Mouse (Mus musculus) megakaryocyte-erythroid progenitor cell, adult 5-6 weeks (primary cell): ENCODE data around the gene Qk. TPM values are rescaled to one million over a fixed set of nuclear protein-coding genes. Genes with fewer than 3 reads are reported as not detected.
A peak's percentile ranks its signal among the peaks of the same experiment; 100 is the strongest.

Experiments
- ATAC-seq: replicated peaks from 2 replicates; pipeline ENCODE4 v1.8.0; 2016; ENCODE audit warnings: mild to moderate bottlenecking, inconsistent platforms; ENCODE audit not compliant: severe bottlenecking, poor library complexity, low FRiP score, low TSS enrichment
- total RNA-seq, 2 experiments: library from RNA; stranded (forward) in 1 of 2; stranded (reverse) in 1 of 2; fragments of 200-1000, 215-1000 nt in 1 of 2; fragments of >200 nt in 1 of 2; fragmentation: Nextera tagmentation in 1 of 2; gene quantifications; 2 replicates each; pipeline ENCODE4 v1.2.3; 2014 to 2017

The Qk gene
- total RNA-seq, 2 experiments from 2014 or later, result 57.6 to 96.3 TPM

DNA sequence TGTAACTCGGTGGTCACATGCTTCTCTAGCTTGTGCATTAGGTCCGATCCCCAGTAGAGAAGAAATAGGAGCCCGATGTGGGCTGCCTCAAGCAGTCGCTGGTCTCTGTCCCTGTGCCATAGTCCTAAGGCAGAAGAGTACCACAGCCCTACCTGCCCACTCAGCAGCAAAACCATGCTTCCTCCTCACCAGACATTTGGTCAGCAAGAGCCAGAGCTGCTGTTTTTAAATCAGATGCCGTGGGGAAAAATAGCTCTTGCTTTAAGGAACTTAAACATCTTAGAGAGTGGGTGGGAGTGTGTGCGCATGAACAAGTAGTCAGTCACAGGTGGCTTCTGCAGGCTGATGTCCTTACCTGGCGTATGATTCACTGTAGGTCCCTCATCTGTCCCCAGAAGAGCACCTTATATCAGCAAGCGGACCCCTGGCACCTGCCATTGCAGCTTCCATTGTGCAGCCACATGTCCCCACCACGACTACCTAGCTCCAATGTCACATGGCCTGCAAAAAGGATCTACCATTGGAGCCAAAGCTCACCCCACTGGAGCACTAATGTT is 9.0 kb upstream of the Qk start:
- ATAC-seq, result no peak

- no peak for ATAC-seq
Observed at GRCm38 (mm10) chr17:10327584-10328210, 8.0 kb upstream of the Qk start.

- ATAC-seq, result no peak
Observed at GRCm38 (mm10) chr17:10326596-10327045, 7.0 kb upstream of the Qk start.

GRCm38 (mm10) chr17:10325921-10326320 is 6.3 kb upstream of the Qk start:
- ATAC-seq, result no peak

- ATAC-seq, result no peak
Observed at GRCm38 (mm10) chr17:10321754-10322153, 2.1 kb upstream of the Qk start.

- no peak for ATAC-seq
Observed at GRCm38 (mm10) chr17:10321092-10321491, 1.4 kb upstream of the Qk start.

- no peak for ATAC-seq
Observed at GRCm38 (mm10) chr17:10320456-10320790, 769 bp upstream of the Qk start.

- ATAC-seq, result no peak
Observed at GRCm38 (mm10) chr17:10319431-10319684, 296 bp downstream of the Qk start.

- ATAC-seq, result peak; percentile 66
Observed at GRCm38 (mm10) chr17:10318561-10319430, 858 bp downstream of the Qk start.

GRCm38 (mm10) chr17:10317981-10318551 is 1.6 kb downstream of the Qk start:
- peak; percentile 61 for ATAC-seq

DNA sequence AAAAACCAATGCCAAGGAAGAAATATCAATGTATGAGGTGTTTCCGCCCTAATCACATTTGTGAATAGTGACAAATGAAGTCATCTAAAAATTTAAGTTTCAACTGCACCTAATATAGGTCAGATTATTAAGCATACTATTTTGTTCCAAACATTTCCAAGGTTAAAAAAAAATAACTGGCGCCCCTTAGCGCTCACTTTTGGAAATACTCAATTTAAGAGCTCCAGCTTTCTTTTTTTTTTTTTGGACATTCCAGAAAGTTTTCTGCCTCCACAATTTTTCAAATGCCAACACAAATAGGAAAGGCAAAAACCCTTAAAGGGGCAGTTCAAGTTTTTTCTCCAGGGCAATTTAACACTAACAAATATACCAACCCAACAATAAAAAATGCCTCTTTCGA is 2.5 kb downstream of the Qk start:
- ATAC-seq, result no peak

GRCm38 (mm10) chr17:10316446-10316845 is 3.2 kb downstream of the Qk start:
- no peak for ATAC-seq

DNA sequence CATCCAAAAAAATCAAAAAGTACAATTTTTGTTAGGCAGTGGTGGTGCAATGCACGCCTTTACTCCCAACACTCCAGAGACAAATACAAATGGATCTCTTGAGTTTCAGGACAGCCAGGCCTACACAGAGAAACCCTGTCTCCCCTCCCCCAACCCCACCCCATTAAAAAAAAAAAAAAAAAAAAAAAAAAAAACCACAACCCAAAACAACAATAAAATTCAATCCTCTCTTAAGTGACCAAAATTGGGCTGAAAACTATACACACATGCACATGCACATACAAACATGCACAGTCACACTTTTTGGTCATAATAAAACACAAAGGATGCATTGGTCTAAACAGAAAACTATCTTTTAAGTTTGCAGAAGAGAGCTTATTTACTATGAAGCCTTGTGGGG is 9.6 kb downstream of the Qk start:
- no peak for ATAC-seq

- ATAC-seq, result no peak
Observed at GRCm38 (mm10) chr17:10309135-10309623, 10.5 kb downstream of the Qk start.

- ATAC-seq, result no peak
Observed at GRCm38 (mm10) chr17:10306424-10306823, 13.2 kb downstream of the Qk start.

GRCm38 (mm10) chr17:10304001-10304400 is 15.7 kb downstream of the Qk start:
- 0 out of 2 replicates have a peak, but pooled peaks have one; percentile 21 for ATAC-seq

DNA sequence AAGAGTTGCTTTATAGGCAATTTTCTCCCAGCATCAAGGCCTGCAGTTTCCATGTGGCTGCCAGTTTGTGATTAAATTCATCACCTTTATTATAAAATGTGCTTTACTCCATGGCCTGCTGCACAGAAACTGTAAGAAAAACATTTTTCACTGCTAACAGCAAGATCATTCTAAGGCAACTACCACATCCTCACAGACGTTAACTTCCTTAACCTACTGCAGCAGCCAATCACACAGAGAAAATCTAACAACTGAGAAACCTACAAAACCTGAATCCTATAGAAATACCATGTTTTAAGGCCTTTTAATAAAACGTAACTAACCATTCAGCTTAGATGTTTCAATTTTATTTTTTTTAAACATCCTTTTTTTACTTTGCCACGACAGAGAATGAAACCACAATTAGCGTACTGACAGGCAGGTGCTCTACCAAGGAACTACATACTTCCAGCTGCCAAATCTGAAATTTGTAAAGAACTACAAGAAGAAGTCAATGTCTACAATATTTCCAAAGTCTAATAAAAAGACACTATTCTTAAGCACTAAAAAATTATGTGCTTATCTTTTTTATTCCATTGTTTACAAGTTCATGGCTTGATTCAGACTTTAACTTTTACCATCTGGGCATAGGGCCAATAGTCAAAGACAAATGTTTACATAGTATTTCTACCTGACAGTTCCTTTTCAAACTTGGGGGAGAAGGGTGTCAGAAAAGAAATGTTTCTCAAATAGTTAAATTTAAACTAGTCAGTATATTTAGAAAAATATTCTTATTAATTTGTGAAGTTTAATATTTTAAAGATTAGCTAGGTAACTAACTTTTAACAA is 18.5 kb downstream of the Qk start:
- ATAC-seq, result peak; percentile 37; the same call in 1 of the 2 replicates

DNA sequence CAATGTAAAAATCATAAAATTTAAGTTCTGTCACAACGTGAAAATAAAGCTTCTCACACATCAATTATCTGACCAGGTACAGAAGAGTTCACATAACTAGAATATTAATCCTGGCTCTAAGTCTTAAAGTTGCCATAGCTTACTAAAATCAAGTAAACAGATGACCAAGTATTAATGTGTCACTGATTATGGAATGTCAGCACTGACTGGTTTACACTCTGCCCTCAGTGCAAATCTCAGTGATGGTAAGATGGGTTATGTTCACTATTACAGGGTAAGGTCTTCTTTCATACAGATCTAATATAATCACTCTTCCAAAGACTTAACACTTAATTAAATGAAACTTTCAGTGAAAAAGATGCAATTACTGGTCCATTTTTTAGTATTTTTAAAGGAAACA is 20.3 kb downstream of the Qk start:
- ATAC-seq, result no peak

GRCm38 (mm10) chr17:10292520-10292919 is 27.1 kb downstream of the Qk start:
- no peak for ATAC-seq

- no peak for ATAC-seq
Observed at GRCm38 (mm10) chr17:10284772-10285171, 34.9 kb downstream of the Qk start.
